Mouse (Mus musculus) limb, embryonic 14.5 days (tissue): ENCODE measurements around the gene Faap100. TPM values are rescaled to one million over a fixed set of nuclear protein-coding genes. Genes with fewer than 3 reads are reported as not detected.
"Not testable (repeated sequence)": the region's sequence is repeated elsewhere in the genome, so short reads cannot be mapped to it uniquely, and the experiment has no call there.

Experiments used
- ATAC-seq: fragments of 200-750 bp; cut with Nextera tagmentation; 2 replicates; pipeline ENCODE4 v1.8.0; 2017; ENCODE audit warnings: low read depth, moderate number of reproducible peaks, moderate TSS enrichment; ENCODE audit not compliant: low FRiP score
- DNase-seq: peaks from one replicate; pipeline ENCODE4 v3.0.0-alpha.2; 2015; ENCODE audit warnings: low spot score
- H3K27ac ChIP-seq: fragments of 300-500 bp; sonication (generic); replicated peaks from 2 replicates; pipeline ENCODE4 v1.5.1; 2014; ENCODE audit warnings: low read depth, mild to moderate bottlenecking, low read length, moderate library complexity, mixed read lengths
- H3K27me3 ChIP-seq: fragments of 300-500 bp; sonication (generic); 2 replicates; pipeline ENCODE4 v1.6.1; 2014; ENCODE audit warnings: low read length, mixed read lengths; ENCODE audit not compliant: control insufficient read depth, insufficient read depth
- H3K36me3 ChIP-seq: fragments of 300-500 bp; sonication (generic); 2 replicates; pipeline ENCODE4 v1.6.1; 2014; ENCODE audit warnings: mild to moderate bottlenecking, low read length, moderate library complexity, mixed read lengths; ENCODE audit not compliant: control insufficient read depth, insufficient read depth
- H3K4me1 ChIP-seq: fragments of 300-500 bp; sonication (generic); 2 replicates; pipeline ENCODE4 v1.6.1; 2014; ENCODE audit warnings: antibody characterized with exemption, low read length, mixed read lengths; ENCODE audit not compliant: control insufficient read depth, insufficient read depth
- H3K4me2 ChIP-seq: fragments of 300-500 bp; sonication (generic); replicated peaks from 2 replicates; pipeline ENCODE4 v1.6.1; 2014; ENCODE audit warnings: low read depth, mild to moderate bottlenecking, low read length, moderate library complexity; ENCODE audit not compliant: severe bottlenecking
- H3K4me3 ChIP-seq: fragments of 300-500 bp; sonication (generic); replicated peaks from 2 replicates; pipeline ENCODE4 v1.5.1; 2014; ENCODE audit warnings: low read length
- H3K9ac ChIP-seq: fragments of 300-500 bp; sonication (generic); 2 replicates; pipeline ENCODE4 v1.6.1; 2014; ENCODE audit warnings: mild to moderate bottlenecking, low read depth, low read length, moderate library complexity; ENCODE audit not compliant: severe bottlenecking
- H3K9me3 ChIP-seq: fragments of 300-500 bp; sonication (generic); 2 replicates; pipeline ENCODE4 v1.6.1; 2016; ENCODE audit warnings: low read length; ENCODE audit not compliant: control insufficient read depth
- POLR2A ChIP-seq: fragments of 200-500 bp; IDR thresholded peaks from 2 replicates; pipeline ENCODE4 v1.8.0; 2012; ENCODE audit warnings: inconsistent platforms, mild to moderate bottlenecking, moderate library complexity, borderline replicate concordance; ENCODE audit not compliant: insufficient read depth, insufficient read length; ENCODE audit errors: extremely low read depth
- WGBS: fragments of 180-500 bp; shearing (Covaris S2); extraction: QIAGEN DNeasy Blood & Tissue Kit; methylation state at CpG from one replicate; pipeline ENCODE4 v1.1.7; 2014; 5-methylcytosine and 5-hydroxymethylcytosine counted together
- polyA plus RNA-seq, 2 experiments: library from polyadenylated mRNA; depleted of rRNA in 1 of 2; stranded (reverse) in 1 of 2; unstranded in 1 of 2; fragments of >200 nt; fragmentation: Nextera tagmentation in 1 of 2; extraction: Ambion mirVana in 1 of 2; gene quantifications; 2 replicates each; pipeline versions ENCODE4 v1.2.1 to v1.2.3; 2012 to 2014

Faap100 gene
- polyA plus RNA-seq, 2 experiments: 33.9 to 45.0 TPM

- peak overlapping the region; percentile 100 for H3K9ac ChIP-seq
- ATAC-seq: peak; percentile 16; the same call in 1 of the 2 replicates
- 0 out of 2 replicates have a peak, but pooled peaks have one; percentile 34 for TF ChIP-seq POLR2A
These were observed 29.7 kb downstream of the Faap100 start for GRCm38 (mm10) chr11:120348684-120349370.

GRCm38 (mm10) chr11:120347791-120348683 is 30.5 kb downstream of the Faap100 start, which contains the start of gene Actg1:
Gene Actg1, minus strand, starts transcription at chr11:120348542.
- 8% methylated on average over 55 of the region's 103 CpGs for WGBS
- peak within 1 kb of the TSS; percentile 98 for H3K27ac ChIP-seq
- H3K4me2 ChIP-seq: peak within 1 kb of the TSS; percentile 93
- peak within 1 kb of the TSS; percentile 100 for H3K9ac ChIP-seq
- peak within 1 kb of the TSS; percentile 100 for H3K4me3 ChIP-seq
- peak; percentile 79 for ATAC-seq
- no peaks in the 10 kb centered on the region for H3K9me3 ChIP-seq
- no peaks in the 10 kb centered on the region for H3K27me3 ChIP-seq
- peak; percentile 88; the same call in 1 of the 2 replicates for TF ChIP-seq POLR2A
- peaks cover 22% of the 10 kb centered on the region for H3K36me3 ChIP-seq
- peak; percentile 92 for DNase-seq
- H3K4me1 ChIP-seq: peaks cover 20% of the 10 kb centered on the region

More at GRCm38 (mm10) chr11:120348684-120349370, 29.7 kb downstream of the Faap100 start:
- Histone ChIP-seq H3K27ac (peak overlapping the region; percentile 98), H3K4me1 (peaks cover 23% of the 10 kb centered on the region), H3K27me3 (no peaks in the 10 kb centered on the region), H3K4me2 (peak overlapping the region; percentile 93), H3K4me3 (peak overlapping the region; percentile 100), H3K9me3 (no peaks in the 10 kb centered on the region), H3K36me3 (peaks cover 22% of the 10 kb centered on the region)
- peak; percentile 45 for DNase-seq
- 3% methylated on average over 18 of the region's 53 CpGs for WGBS

DNA sequence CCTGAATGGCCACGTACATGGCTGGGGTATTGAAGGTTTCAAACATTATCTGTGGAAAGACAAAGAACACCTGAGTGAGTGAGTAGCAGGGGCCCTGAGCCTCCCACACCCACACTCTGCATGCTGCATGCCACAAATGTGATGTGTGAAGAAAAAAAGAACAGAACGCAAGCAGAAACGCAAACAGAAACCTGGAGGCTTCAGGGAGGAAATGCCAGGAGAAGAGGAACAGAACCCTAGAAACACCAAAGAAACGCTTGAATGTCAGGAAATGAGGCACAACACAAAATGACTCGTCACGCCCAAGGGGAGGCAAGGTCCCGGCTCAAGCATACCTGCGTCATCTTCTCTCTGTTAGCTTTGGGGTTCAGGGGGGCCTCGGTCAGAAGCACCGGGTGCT is 31.3 kb downstream of the Faap100 start:
- Histone ChIP-seq H3K4me2 (peak overlapping the region; percentile 82), H3K9ac (peak overlapping the region; percentile 100), H3K27me3 (no peaks in the 10 kb centered on the region), H3K4me3 (peak overlapping the region; percentile 100), H3K36me3 (peaks cover 22% of the 10 kb centered on the region), H3K4me1 (peaks cover 14% of the 10 kb centered on the region), H3K9me3 (no peaks in the 10 kb centered on the region), H3K27ac (0 out of 2 replicates have a peak overlapping the region, but pooled peaks have one; percentile 41)
- WGBS: 4% methylated on average over 8 of the region's 10 CpGs
- ATAC-seq (no peak), DNase-seq (no peak)
- no peak for TF ChIP-seq POLR2A

GRCm38 (mm10) chr11:120346383-120347034 is 32.1 kb downstream of the Faap100 start:
- not testable (repeated sequence) for H3K27ac ChIP-seq, DNase-seq, ATAC-seq, H3K9me3 ChIP-seq, H3K27me3 ChIP-seq
- Histone ChIP-seq H3K9ac (peak overlapping the region; percentile 45), H3K4me3 (peak overlapping the region; percentile 39), H3K4me2 (peak overlapping the region; percentile 64), H3K36me3 (peaks cover 22% of the 10 kb centered on the region), H3K4me1 (peaks cover 12% of the 10 kb centered on the region)
- WGBS: 61% methylated on average over 8 of the region's 13 CpGs
